Mouse (Mus musculus) hindbrain, embryonic 15.5 days (tissue): ENCODE measurements at regions not wholly inside any gene's neighbourhood (a gene's known extent, or its start where the extent isn't known, plus 50 kb on each side); places are given as distances from the start of the nearest gene placed in this dataset.
A peak's percentile ranks its signal among the peaks of the same experiment; 100 is the strongest.

Source experiments
- ATAC-seq: fragments of 200-750 bp; cut with Nextera tagmentation; 2 replicates; pipeline ENCODE4 v1.8.0; 2017; ENCODE audit warnings: low read depth, moderate number of reproducible peaks, moderate TSS enrichment; ENCODE audit not compliant: low FRiP score
- H3K27ac ChIP-seq: fragments of 300-500 bp; sonication (generic); replicated peaks from 2 replicates; pipeline ENCODE4 v1.5.1; 2015; ENCODE audit warnings: mild to moderate bottlenecking, inconsistent platforms
- H3K27me3 ChIP-seq: fragments of 300-500 bp; sonication (generic); 2 replicates; pipeline ENCODE4 v1.6.1; 2015; ENCODE audit warnings: control low read depth, inconsistent platforms
- H3K36me3 ChIP-seq: fragments of 300-500 bp; sonication (generic); 2 replicates; pipeline ENCODE4 v1.6.1; 2015; ENCODE audit warnings: control low read depth, inconsistent platforms
- H3K4me1 ChIP-seq: fragments of 300-500 bp; sonication (generic); replicated peaks from 2 replicates; pipeline ENCODE4 v1.6.1; 2015; ENCODE audit warnings: control low read depth, inconsistent platforms
- H3K4me2 ChIP-seq: fragments of 300-500 bp; sonication (generic); 2 replicates; pipeline ENCODE4 v1.6.1; 2015; ENCODE audit warnings: moderate library complexity, mild to moderate bottlenecking, inconsistent platforms
- H3K4me3 ChIP-seq: fragments of 300-500 bp; sonication (generic); 2 replicates; pipeline ENCODE4 v1.5.1; 2015; ENCODE audit warnings: mild to moderate bottlenecking, inconsistent platforms
- H3K9ac ChIP-seq: fragments of 300-500 bp; sonication (generic); 2 replicates; pipeline ENCODE4 v1.6.1; 2015; ENCODE audit warnings: inconsistent platforms
- H3K9me3 ChIP-seq: fragments of 300-500 bp; sonication (generic); 2 replicates; pipeline ENCODE4 v1.6.1; 2016; ENCODE audit warnings: control low read depth, inconsistent platforms
- WGBS: fragments of 180-500 bp; shearing (Covaris S2); methylation state at CpG from one replicate; pipeline ENCODE4 v1.1.7; 2015; 5-methylcytosine and 5-hydroxymethylcytosine counted together

- peak overlapping the region; percentile 10; the same call in 1 of the 2 replicates for H3K27ac ChIP-seq
- peak; percentile 89 for ATAC-seq
Measured at GRCm38 (mm10) chr5:107055455-107055854, 91.3 kb downstream of the Cdc7 start.

More at GRCm38 (mm10) chr5:107055455-107055854, 91.3 kb downstream of the Cdc7 start:
- WGBS, result 24% methylated on average over 3 of the region's 3 CpGs
- H3K4me3 ChIP-seq, result no peak overlapping the region
- H3K4me1 ChIP-seq, result peaks cover 11% of the 10 kb centered on the region
- no peak overlapping the region for H3K9ac ChIP-seq
- H3K36me3 ChIP-seq, result no peaks in the 10 kb centered on the region
- H3K27me3 ChIP-seq, result no peaks in the 10 kb centered on the region
- no peaks in the 10 kb centered on the region for H3K9me3 ChIP-seq
- no peak overlapping the region for H3K4me2 ChIP-seq
